Mouse (Mus musculus) midbrain, embryonic 10.5 days (tissue): ENCODE data around the gene Ttll11. TPM values are rescaled to one million over a fixed set of nuclear protein-coding genes. Genes with fewer than 3 reads are reported as not detected.

Source experiments
- DNase-seq: peaks from one replicate; pipeline ENCODE4 v3.0.0-alpha.2; 2017; ENCODE audit warnings: low spot score
- H3K27ac ChIP-seq: fragments of 300-500 bp; sonication (generic); replicated peaks from 2 replicates; pipeline ENCODE4 v1.5.1; 2016; ENCODE audit warnings: mild to moderate bottlenecking
- H3K27me3 ChIP-seq: fragments of 300-500 bp; sonication (generic); 2 replicates; pipeline ENCODE4 v1.6.1; 2016; ENCODE audit warnings: low read depth, mild to moderate bottlenecking; ENCODE audit not compliant: poor library complexity, severe bottlenecking
- H3K36me3 ChIP-seq: fragments of 300-500 bp; sonication (generic); 2 replicates; pipeline ENCODE4 v1.6.1; 2016; ENCODE audit warnings: mild to moderate bottlenecking, moderate library complexity
- H3K4me1 ChIP-seq: fragments of 300-500 bp; sonication (generic); 2 replicates; pipeline ENCODE4 v1.6.1; 2016
- H3K4me3 ChIP-seq: fragments of 300-500 bp; sonication (generic); 2 replicates; pipeline ENCODE4 v1.5.1; 2016; ENCODE audit warnings: mild to moderate bottlenecking, moderate library complexity
- H3K9me3 ChIP-seq: fragments of 300-500 bp; sonication (generic); replicated peaks from 2 replicates; pipeline ENCODE4 v1.6.1; 2016; ENCODE audit warnings: mild to moderate bottlenecking
- WGBS: fragments of 180-500 bp; shearing (Covaris S2); methylation state at CpG from one replicate; pipeline ENCODE4 v1.1.7; 2016; 5-methylcytosine and 5-hydroxymethylcytosine counted together
- polyA plus RNA-seq: library from polyadenylated mRNA; unstranded; fragments of >200 nt; fragmentation: Nextera tagmentation; extraction: Ambion mirVana; gene quantifications from 2 replicates; pipeline ENCODE4 v1.2.1, GENCODE M21; 2016

Ttll11 gene
- polyA plus RNA-seq, 1 experiment from 2014 or later = 0.74 TPM

- 88% methylated on average over 1 of the region's 1 CpGs for WGBS
- Histone ChIP-seq H3K4me1 (no peaks in the 10 kb centered on the region), H3K27ac (no peak overlapping the region)
These were observed 68.0 kb downstream of the Ttll11 start for GRCm38 (mm10) chr2:35911675-35912074.

GRCm38 (mm10) chr2:35910740-35911139, 69.0 kb downstream of the Ttll11 start:
- Histone ChIP-seq H3K9me3 (0 out of 2 replicates have a peak, but pooled peaks cover 6% of the 10 kb centered on the region), H3K36me3 (no peaks in the 10 kb centered on the region), H3K27me3 (no peaks in the 10 kb centered on the region), H3K4me3 (no peak overlapping the region), H3K4me1 (peaks cover 1% of the 10 kb centered on the region; the same call in 1 of the 2 replicates), H3K27ac (no peak overlapping the region)
- WGBS = 67% methylated on average over 9 of the region's 9 CpGs
- DNase-seq = no peak

More at GRCm38 (mm10) chr2:35911675-35912074, 68.0 kb downstream of the Ttll11 start:
- Histone ChIP-seq H3K9me3 (0 out of 2 replicates have a peak, but pooled peaks cover 6% of the 10 kb centered on the region), H3K4me3 (no peak overlapping the region), H3K36me3 (no peaks in the 10 kb centered on the region), H3K27me3 (no peaks in the 10 kb centered on the region)
- DNase-seq = no peak

GRCm38 (mm10) chr2:35909353-35909752, 70.4 kb downstream of the Ttll11 start:
- Histone ChIP-seq H3K27ac (no peak overlapping the region), H3K4me1 (peaks cover 3% of the 10 kb centered on the region; the same call in 1 of the 2 replicates), H3K27me3 (no peaks in the 10 kb centered on the region), H3K4me3 (no peak overlapping the region), H3K36me3 (no peaks in the 10 kb centered on the region), H3K9me3 (0 out of 2 replicates have a peak, but pooled peaks cover 6% of the 10 kb centered on the region)
- no peak for DNase-seq
- WGBS = 96% methylated on average over 4 of the region's 4 CpGs

GRCm38 (mm10) chr2:35907578-35907977, 72.1 kb downstream of the Ttll11 start:
- Histone ChIP-seq H3K36me3 (no peaks in the 10 kb centered on the region), H3K27me3 (no peaks in the 10 kb centered on the region), H3K4me1 (peaks cover 3% of the 10 kb centered on the region; the same call in 1 of the 2 replicates), H3K27ac (no peak overlapping the region), H3K9me3 (0 out of 2 replicates have a peak, but pooled peaks cover 6% of the 10 kb centered on the region), H3K4me3 (no peak overlapping the region)
- DNase-seq = no peak
- WGBS = 88% methylated on average over 6 of the region's 6 CpGs

- Histone ChIP-seq H3K27me3 (no peaks in the 10 kb centered on the region), H3K4me1 (peaks cover 3% of the 10 kb centered on the region; the same call in 1 of the 2 replicates), H3K4me3 (no peak overlapping the region), H3K27ac (no peak overlapping the region), H3K9me3 (0 out of 2 replicates have a peak, but pooled peaks cover 6% of the 10 kb centered on the region), H3K36me3 (no peaks in the 10 kb centered on the region)
- WGBS = 32% methylated on average over 11 of the region's 11 CpGs
- peak; percentile 62 for DNase-seq
These were observed 73.4 kb downstream of the Ttll11 start for GRCm38 (mm10) chr2:35906174-35906798.

- H3K4me3 ChIP-seq = no peak overlapping the region
- WGBS = 84% methylated on average over 2 of the region's 2 CpGs
- no peaks in the 10 kb centered on the region for H3K36me3 ChIP-seq
- DNase-seq = no peak
- peaks cover 7% of the 10 kb centered on the region; the same call in 1 of the 2 replicates for H3K4me1 ChIP-seq
- no peak overlapping the region for H3K27ac ChIP-seq
- H3K9me3 ChIP-seq = no peaks in the 10 kb centered on the region
- no peaks in the 10 kb centered on the region for H3K27me3 ChIP-seq
These were observed 78.9 kb downstream of the Ttll11 start for GRCm38 (mm10) chr2:35900845-35901244.

GRCm38 (mm10) chr2:35899712-35900111, 80.0 kb downstream of the Ttll11 start:
- WGBS = 93% methylated on average over 3 of the region's 3 CpGs
- Histone ChIP-seq H3K4me1 (peaks cover 4% of the 10 kb centered on the region; the same call in 1 of the 2 replicates), H3K27ac (no peak overlapping the region), H3K27me3 (no peaks in the 10 kb centered on the region), H3K4me3 (no peak overlapping the region), H3K36me3 (no peaks in the 10 kb centered on the region), H3K9me3 (no peaks in the 10 kb centered on the region)
- DNase-seq = no peak

GRCm38 (mm10) chr2:35899135-35899474, 80.6 kb downstream of the Ttll11 start:
- H3K27me3 ChIP-seq = no peaks in the 10 kb centered on the region
- WGBS = 80% methylated on average over 4 of the region's 4 CpGs
- DNase-seq = no peak
- H3K4me3 ChIP-seq = no peak overlapping the region
- H3K36me3 ChIP-seq = no peaks in the 10 kb centered on the region
- no peaks in the 10 kb centered on the region for H3K9me3 ChIP-seq
- H3K4me1 ChIP-seq = peaks cover 4% of the 10 kb centered on the region; the same call in 1 of the 2 replicates
- no peak overlapping the region for H3K27ac ChIP-seq

- Histone ChIP-seq H3K27ac (no peak overlapping the region), H3K9me3 (no peaks in the 10 kb centered on the region), H3K4me1 (peaks cover 4% of the 10 kb centered on the region; the same call in 1 of the 2 replicates), H3K36me3 (no peaks in the 10 kb centered on the region), H3K4me3 (no peak overlapping the region), H3K27me3 (no peaks in the 10 kb centered on the region)
- WGBS = 87% methylated on average over 6 of the region's 6 CpGs
- no peak for DNase-seq
These were observed 81.1 kb downstream of the Ttll11 start for GRCm38 (mm10) chr2:35898425-35899134.

- 79% methylated on average over 2 of the region's 2 CpGs for WGBS
- Histone ChIP-seq H3K36me3 (no peaks in the 10 kb centered on the region), H3K4me1 (peaks cover 4% of the 10 kb centered on the region; the same call in 1 of the 2 replicates), H3K4me3 (no peak overlapping the region), H3K27me3 (no peaks in the 10 kb centered on the region), H3K9me3 (no peaks in the 10 kb centered on the region), H3K27ac (no peak overlapping the region)
- DNase-seq = no peak
These were observed 82.6 kb downstream of the Ttll11 start for GRCm38 (mm10) chr2:35897125-35897524.

GRCm38 (mm10) chr2:35894512-35894911, 85.2 kb downstream of the Ttll11 start:
- H3K4me3 ChIP-seq = no peak overlapping the region
- no peaks in the 10 kb centered on the region for H3K27me3 ChIP-seq
- H3K36me3 ChIP-seq = no peaks in the 10 kb centered on the region
- H3K9me3 ChIP-seq = no peaks in the 10 kb centered on the region
- peaks cover 4% of the 10 kb centered on the region; the same call in 1 of the 2 replicates for H3K4me1 ChIP-seq
- no peak overlapping the region for H3K27ac ChIP-seq
- WGBS = 94% methylated on average over 2 of the region's 2 CpGs
- DNase-seq = no peak

- Histone ChIP-seq H3K27ac (no peak overlapping the region), H3K27me3 (no peaks in the 10 kb centered on the region), H3K9me3 (no peaks in the 10 kb centered on the region), H3K4me3 (no peak overlapping the region), H3K36me3 (no peaks in the 10 kb centered on the region), H3K4me1 (no peaks in the 10 kb centered on the region)
- DNase-seq = no peak
- 89% methylated on average over 3 of the region's 3 CpGs for whole genome bisulfite sequencing
These were observed 89.1 kb downstream of the Ttll11 start for GRCm38 (mm10) chr2:35890635-35891034.

- no peaks in the 10 kb centered on the region for H3K4me1 ChIP-seq
- H3K27ac ChIP-seq = no peak overlapping the region
- H3K36me3 ChIP-seq = no peaks in the 10 kb centered on the region
- 84% methylated on average over 2 of the region's 2 CpGs for WGBS
- no peak overlapping the region for H3K4me3 ChIP-seq
- H3K27me3 ChIP-seq = no peaks in the 10 kb centered on the region
- H3K9me3 ChIP-seq = no peaks in the 10 kb centered on the region
- no peak for DNase-seq
These were observed 89.9 kb downstream of the Ttll11 start for GRCm38 (mm10) chr2:35889776-35890175.
